ENCODE assay signal across 18 mouse cellular contexts in genomic region chr9:85380756-85381155, GRCm38 (mm10). TPM values are rescaled to one million over a fixed set of nuclear protein-coding genes. Genes with fewer than 3 reads are reported as not detected.
DNase-seq lines count a peak whose midpoint lies in the region; ATAC-seq and TF ChIP-seq lines count a peak whose summit lies in the region.
"Had no signal": no experiment of that assay in that cellular context is flagged by ENCODE, and none has a peak within 500 bp of the region (broad histone marks: within the 10 kb centered on the region; RNA-seq: fewer than 3 reads in every experiment).

No protein-coding gene starts in this region.

- no peaks in the 10 kb centered on the region for H3K27me3 ChIP-seq in heart, adult 2 months (ENCODE audit: control insufficient read depth, insufficient read depth, low read length)
- H3K27me3 ChIP-seq in heart, embryonic 10.5 days (ENCODE audit: insufficient read depth, poor library complexity, severe bottlenecking), result no peaks in the 10 kb centered on the region
- H3K27me3 ChIP-seq in heart, embryonic 14.5 days (ENCODE audit: control insufficient read depth, insufficient read depth, low read length), result no peaks in the 10 kb centered on the region
- no peaks in the 10 kb centered on the region for H3K27me3 ChIP-seq in forebrain, embryonic 13.5 days
- H3K27me3 ChIP-seq in hindbrain, embryonic 10.5 days (ENCODE audit: insufficient read depth, poor library complexity, severe bottlenecking), result no peaks in the 10 kb centered on the region
- H3K27me3 ChIP-seq: CH12.LX; forebrain, embryonic 15.5 days; hindbrain, embryonic 13.5 days had no signal

- no peaks in the 10 kb centered on the region for H3K9me3 ChIP-seq in heart, embryonic 10.5 days
- no peaks in the 10 kb centered on the region for H3K9me3 ChIP-seq in heart, embryonic 14.5 days (ENCODE audit: control insufficient read depth, low read length)
- H3K9me3 ChIP-seq in forebrain, embryonic 13.5 days (replicated peaks), result no peaks in the 10 kb centered on the region
- no peaks in the 10 kb centered on the region for H3K9me3 ChIP-seq in hindbrain, embryonic 10.5 days
- H3K9me3 ChIP-seq: embryonic facial prominence, embryonic 10.5 days; forebrain, embryonic 15.5 days; hindbrain, embryonic 13.5 days had no signal

- no peaks in the 10 kb centered on the region for H3K4me1 ChIP-seq in heart, adult 2 months (ENCODE audit: control insufficient read depth, insufficient read depth, low read length)
- H3K4me1 ChIP-seq in heart, embryonic 10.5 days, result no peaks in the 10 kb centered on the region
- H3K4me1 ChIP-seq in heart, embryonic 14.5 days (ENCODE audit: control insufficient read depth in 2 of 2, insufficient read depth in 2 of 2, low read length in 2 of 2), result peaks cover 3 to 4% of the 10 kb centered on the region in 2 experiments; a peak in 1 of 4 replicates
- no peaks in the 10 kb centered on the region for H3K4me1 ChIP-seq in forebrain, embryonic 13.5 days
- H3K4me1 ChIP-seq in hindbrain, embryonic 10.5 days (replicated peaks), result no peaks in the 10 kb centered on the region
- H3K4me1 ChIP-seq: embryonic facial prominence, embryonic 10.5 days; forebrain, embryonic 15.5 days; hindbrain, embryonic 13.5 days had no signal

- no peak for TF ChIP-seq POLR2A in heart, adult 2 months (IDR thresholded peaks at IDR 0.05; ENCODE audit: insufficient read depth, low read depth, low read length)

- intact Hi-C loops in heart, adult 2 months (cut with DNase I), result no loop called here
- intact Hi-C loops in heart, postnatal 10 days (cut with DNase I), result no loop called here

- H3K27ac ChIP-seq in heart, adult 2 months, result peak overlapping the region; percentile 18; the same call in 1 of the 2 replicates
- 0 out of 2 replicates have a peak overlapping the region, but pooled peaks have one; percentile 8 for H3K27ac ChIP-seq in heart, embryonic 10.5 days
- H3K27ac ChIP-seq in heart, embryonic 14.5 days (replicated peaks in 1 of 2; ENCODE audit: control insufficient read depth in 1 of 2, insufficient read depth in 1 of 2, low read depth in 2 of 2, low read length in 2 of 2), result peak overlapping the region in 1 of 2 experiments; percentile 46; a peak in 2 of 4 replicates
- H3K27ac ChIP-seq in forebrain, embryonic 13.5 days, result no peak overlapping the region
- H3K27ac ChIP-seq in hindbrain, embryonic 10.5 days, result no peak overlapping the region
- H3K27ac ChIP-seq: embryonic facial prominence, embryonic 10.5 days; forebrain, embryonic 15.5 days; hindbrain, embryonic 13.5 days; hindbrain, postnatal 0 days had no signal

- no peak for TF ChIP-seq CTCF in heart, adult 2 months (IDR thresholded peaks at IDR 0.05)

- H3K79me2 ChIP-seq in heart, adult 2 months (replicated peaks; ENCODE audit: control insufficient read depth, insufficient read depth, low read length), result no peaks in the 10 kb centered on the region

- no peak overlapping the region for H3K9ac ChIP-seq in heart, adult 2 months (ENCODE audit: low read depth, low read length)
- H3K9ac ChIP-seq in heart, embryonic 14.5 days (ENCODE audit: low read length), result no peak overlapping the region
- no peak overlapping the region for H3K9ac ChIP-seq in forebrain, embryonic 13.5 days
- H3K9ac ChIP-seq: forebrain, embryonic 15.5 days; hindbrain, embryonic 13.5 days had no signal

- peak; percentile 80 for ATAC-seq in heart, embryonic 14.5 days (ENCODE audit: insufficient number of reproducible peaks, insufficient read depth, low FRiP score, low read depth)
- no peak for ATAC-seq in forebrain, embryonic 13.5 days
- ATAC-seq: forebrain, embryonic 15.5 days; hindbrain, postnatal 0 days had no signal

- DNase-seq in heart, adult 2 months, result peak in 1 of 2 experiments; percentile 41
- no peak for DNase-seq in heart, embryonic 10.5 days (ENCODE audit: low spot score)
- DNase-seq in heart, postnatal 10 days, result peak; percentile 54 to 64
- DNase-seq in hindbrain, embryonic 10.5 days (ENCODE audit: low spot score), result no peak
- DNase-seq in adrenal gland, postnatal 36 days, result no peak
- DNase-seq: adrenal gland, adult 2 months; adrenal gland, postnatal 25 days; cerebellum, adult 2 months; cerebellum, postnatal 10 days; kidney, adult 11 months; kidney, adult 9 months had no signal

- H3K4me2 ChIP-seq in heart, embryonic 14.5 days (ENCODE audit: low read length), result no peak overlapping the region
- no peak overlapping the region for H3K4me2 ChIP-seq in forebrain, embryonic 13.5 days
- H3K4me2 ChIP-seq: forebrain, embryonic 15.5 days; hindbrain, embryonic 13.5 days had no signal

- no peaks in the 10 kb centered on the region for H3K36me3 ChIP-seq in heart, adult 2 months (ENCODE audit: control insufficient read depth, insufficient read depth, low read length)
- no peaks in the 10 kb centered on the region for H3K36me3 ChIP-seq in heart, embryonic 10.5 days
- no peaks in the 10 kb centered on the region for H3K36me3 ChIP-seq in heart, embryonic 14.5 days (ENCODE audit: control insufficient read depth, insufficient read depth, low read length)
- H3K36me3 ChIP-seq in forebrain, embryonic 13.5 days (ENCODE audit: poor library complexity, severe bottlenecking), result no peaks in the 10 kb centered on the region
- H3K36me3 ChIP-seq in hindbrain, embryonic 10.5 days, result no peaks in the 10 kb centered on the region
- H3K36me3 ChIP-seq: embryonic facial prominence, embryonic 10.5 days; forebrain, embryonic 15.5 days; hindbrain, embryonic 13.5 days had no signal

- no peak overlapping the region for H3K4me3 ChIP-seq in heart, adult 2 months
- H3K4me3 ChIP-seq in heart, embryonic 10.5 days, result no peak overlapping the region
- H3K4me3 ChIP-seq in heart, embryonic 14.5 days (ENCODE audit: control insufficient read depth in 1 of 2, insufficient read depth in 1 of 2, low read depth in 1 of 2, low read length in 2 of 2), result no peak overlapping the region
- H3K4me3 ChIP-seq in forebrain, embryonic 13.5 days, result no peak overlapping the region
- no peak overlapping the region for H3K4me3 ChIP-seq in hindbrain, embryonic 10.5 days
- H3K4me3 ChIP-seq: embryonic facial prominence, embryonic 10.5 days; forebrain, embryonic 15.5 days; hindbrain, embryonic 13.5 days had no signal

- 45% methylated on average over 5 of the region's 5 CpGs for WGBS in heart, adult 2 months
- WGBS in heart, embryonic 10.5 days, result 35% methylated on average over 5 of the region's 5 CpGs
- 17% methylated on average over 5 of the region's 5 CpGs for WGBS in heart, embryonic 14.5 days
- 76% methylated on average over 5 of the region's 5 CpGs for WGBS in forebrain, embryonic 13.5 days
- 82% methylated on average over 5 of the region's 5 CpGs for WGBS in hindbrain, embryonic 10.5 days

- TF ChIP-seq EP300 in heart, adult 2 months (IDR thresholded peaks at IDR 0.05; ENCODE audit: insufficient read depth, low read depth, low read length), result no peak

RNA-seq across cellular contexts. Expression of gene Tent5a, which starts 53.6 kb away (rescaled TPM):
- total RNA-seq in heart, adult 2 months (2021), result 10 to 100 TPM; 11.0 to 12.5 TPM
- 3.2 and 5.1 TPM in 2 replicates for polyA plus RNA-seq in heart, adult 2 months (2012; rRNA removed)
- 5.3 and 5.8 TPM in 2 replicates for polyA plus RNA-seq in heart, embryonic 10.5 days (2016; fragmentation: Nextera tagmentation; extraction: Ambion mirVana)
- polyA plus RNA-seq in heart, embryonic 14.5 days (2014; fragmentation: Nextera tagmentation; extraction: Ambion mirVana), result 11.3 and 13.0 TPM in 2 replicates
- total RNA-seq in heart, postnatal 10 days (2021), result 10 to 100 TPM; 11.0 to 13.9 TPM
- polyA plus RNA-seq in forebrain, embryonic 13.5 days (2015; fragmentation: Nextera tagmentation; extraction: Ambion mirVana), result 2.1 and 2.9 TPM in 2 replicates
- polyA plus RNA-seq in hindbrain, embryonic 10.5 days (2016; fragmentation: Nextera tagmentation; extraction: Ambion mirVana), result 1.9 and 2.3 TPM in 2 replicates
- total RNA-seq in adrenal gland, postnatal 36 days (2021), result 10 to 100 TPM; 17.0 to 22.1 TPM

Comparison
In these comparisons a context has a peak if more than half of its experiments do, and no peak if none do; other contexts are left out.
1. DNase-seq: peak in heart, postnatal 10 days (2 of 2); none in heart, embryonic 10.5 days (single experiment), hindbrain, embryonic 10.5 days (single experiment) and adrenal gland, postnatal 36 days (0 of 2).
2. H3K27ac ChIP-seq: peak in heart, adult 2 months (single experiment) and heart, embryonic 10.5 days (single experiment); none in forebrain, embryonic 13.5 days (single experiment) and hindbrain, embryonic 10.5 days (single experiment).